Mouse (Mus musculus): ENCODE data around the gene Becn1. TPM values are rescaled to one million over a fixed set of nuclear protein-coding genes. Genes with fewer than 3 reads are reported as not detected.

Gene Becn1
- total RNA-seq, 2 experiments from 2014 or later = 86.7 to 160 TPM

- no peak for ATAC-seq (replicated peaks; ENCODE audit: low FRiP score, low TSS enrichment, poor library complexity, severe bottlenecking)
These were observed 25.6 kb downstream of the Becn1 start for GRCm38 (mm10) chr11:101276319-101277070.

- no peak for ATAC-seq (replicated peaks; ENCODE audit: low FRiP score, low TSS enrichment, poor library complexity, severe bottlenecking)
These were observed 26.8 kb downstream of the Becn1 start for GRCm38 (mm10) chr11:101275309-101275708.

- ATAC-seq (replicated peaks; ENCODE audit: low FRiP score, low TSS enrichment, poor library complexity, severe bottlenecking) = no peak
These were observed 29.6 kb downstream of the Becn1 start for GRCm38 (mm10) chr11:101272446-101272845.

GRCm38 (mm10) chr11:101269577-101270116 lies 32.4 kb downstream of the Becn1 start:
- no peak for ATAC-seq (replicated peaks; ENCODE audit: low FRiP score, low TSS enrichment, poor library complexity, severe bottlenecking)

- ATAC-seq (replicated peaks; ENCODE audit: low FRiP score, low TSS enrichment, poor library complexity, severe bottlenecking) = no peak
These were observed 36.2 kb downstream of the Becn1 start for GRCm38 (mm10) chr11:101265906-101266305.

- ATAC-seq (replicated peaks; ENCODE audit: low FRiP score, low TSS enrichment, poor library complexity, severe bottlenecking) = no peak
These were observed 37.1 kb downstream of the Becn1 start for GRCm38 (mm10) chr11:101264954-101265471.

GRCm38 (mm10) chr11:101263989-101264280 lies 38.2 kb downstream of the Becn1 start:
- no peak for ATAC-seq (replicated peaks; ENCODE audit: low FRiP score, low TSS enrichment, poor library complexity, severe bottlenecking)

GRCm38 (mm10) chr11:101263138-101263988 lies 38.7 kb downstream of the Becn1 start:
- ATAC-seq (replicated peaks; ENCODE audit: low FRiP score, low TSS enrichment, poor library complexity, severe bottlenecking) = no peak

- no peak for ATAC-seq (replicated peaks; ENCODE audit: low FRiP score, low TSS enrichment, poor library complexity, severe bottlenecking)
These were observed 39.7 kb downstream of the Becn1 start for GRCm38 (mm10) chr11:101262272-101262967.

GRCm38 (mm10) chr11:101260826-101261380 lies 41.2 kb downstream of the Becn1 start:
- ATAC-seq (replicated peaks; ENCODE audit: low FRiP score, low TSS enrichment, poor library complexity, severe bottlenecking) = 0 out of 2 replicates have a peak, but pooled peaks have one; percentile 6

- ATAC-seq (replicated peaks; ENCODE audit: low FRiP score, low TSS enrichment, poor library complexity, severe bottlenecking) = peak; percentile 89
These were observed 41.9 kb downstream of the Becn1 start, which contains the start of gene Wnk4 for GRCm38 (mm10) chr11:101259948-101260825. Gene Wnk4 (plus strand): TSS chr11:101260567.

- ATAC-seq (replicated peaks; ENCODE audit: low FRiP score, low TSS enrichment, poor library complexity, severe bottlenecking) = no peak
These were observed 42.8 kb downstream of the Becn1 start for GRCm38 (mm10) chr11:101259261-101259712.

- ATAC-seq (replicated peaks; ENCODE audit: low FRiP score, low TSS enrichment, poor library complexity, severe bottlenecking) = no peak
These were observed 46.0 kb downstream of the Becn1 start for GRCm38 (mm10) chr11:101255826-101256775.

- ATAC-seq (replicated peaks; ENCODE audit: low FRiP score, low TSS enrichment, poor library complexity, severe bottlenecking) = peak; percentile 85
These were observed 48.3 kb downstream of the Becn1 start, which contains the start of gene Vps25 for GRCm38 (mm10) chr11:101253613-101254389. Gene Vps25 (plus strand): TSS chr11:101253707.

GRCm38 (mm10) chr11:101252941-101253340 lies 49.1 kb downstream of the Becn1 start:
- ATAC-seq (replicated peaks; ENCODE audit: low FRiP score, low TSS enrichment, poor library complexity, severe bottlenecking) = no peak

- ATAC-seq (replicated peaks; ENCODE audit: low FRiP score, low TSS enrichment, poor library complexity, severe bottlenecking) = no peak
These were observed 51.1 kb downstream of the Becn1 start for GRCm38 (mm10) chr11:101251031-101251430.
